Mouse (Mus musculus) MEL (cell line): ENCODE results near the gene Phgr1. TPM values are rescaled to one million over a fixed set of nuclear protein-coding genes. Genes with fewer than 3 reads are reported as not detected.

Source experiments
- DNase-seq: peaks from one replicate; pipeline ENCODE4 v3.0.0; 2011; ENCODE audit warnings: low read depth, low spot score
- H3K27ac ChIP-seq: 2 replicates; pipeline ENCODE4 v1.5.1; 2012; ENCODE audit warnings: low read depth, mild to moderate bottlenecking, control low read depth, low read length, moderate library complexity; ENCODE audit not compliant: control insufficient read depth
- H3K27me3 ChIP-seq, 2 experiments: fragments of 150-350 bp in 1 of 2; sonication (generic) in 1 of 2; 2 replicates each; pipeline ENCODE4 v1.6.1; 2012; ENCODE audit warnings: low read length in 2 of 2, mild to moderate bottlenecking in 2 of 2, improper control_type of control experiment in 1 of 2, moderate library complexity in 1 of 2; ENCODE audit not compliant: insufficient read depth in 2 of 2, control insufficient read depth in 1 of 2
- H3K36me3 ChIP-seq, 2 experiments: 2 replicates each; pipeline ENCODE4 v1.6.1; 2012 to 2014; ENCODE audit warnings: low read length in 2 of 2, improper control_type of control experiment in 1 of 2, inconsistent platforms in 1 of 2, mild to moderate bottlenecking in 1 of 2; ENCODE audit not compliant: insufficient read depth in 2 of 2, control insufficient read depth in 1 of 2
- H3K4me1 ChIP-seq, 2 experiments: fragments of 150-350 bp in 1 of 2; sonication (generic) in 1 of 2; 2 replicates each; pipeline ENCODE4 v1.6.1; 2012; ENCODE audit warnings: low read length in 2 of 2, improper control_type of control experiment in 1 of 2, mild to moderate bottlenecking in 1 of 2; ENCODE audit not compliant: insufficient read depth in 2 of 2, control insufficient read depth in 1 of 2
- H3K4me3 ChIP-seq, 2 experiments: fragments of 150-350 bp in 1 of 2; sonication (generic) in 1 of 2; 2 replicates each; pipeline ENCODE4 v1.5.1; 2012; ENCODE audit warnings: low read depth in 2 of 2, low read length in 2 of 2, mild to moderate bottlenecking in 2 of 2, moderate library complexity in 2 of 2, control low read depth in 1 of 2, improper control_type of control experiment in 1 of 2; ENCODE audit not compliant: control insufficient read depth in 1 of 2, insufficient read depth in 1 of 2
- H3K79me2 ChIP-seq: 2 replicates; pipeline ENCODE4 v1.6.1; 2012; ENCODE audit warnings: mild to moderate bottlenecking, low read length, moderate library complexity; ENCODE audit not compliant: control insufficient read depth, poor library complexity, insufficient read depth
- H3K9ac ChIP-seq: 2 replicates; pipeline ENCODE4 v1.6.1; 2012; ENCODE audit warnings: low read depth, mild to moderate bottlenecking, control low read depth, low read length, moderate library complexity; ENCODE audit not compliant: control insufficient read depth, poor library complexity, severe bottlenecking
- H3K9me3 ChIP-seq: fragments of 150-350 bp; sonication (generic); replicated peaks from 2 replicates; pipeline ENCODE4 v1.6.1; 2012; ENCODE audit warnings: mild to moderate bottlenecking, low read length, improper control_type of control experiment, moderate library complexity; ENCODE audit not compliant: insufficient read depth
- CHD1 ChIP-seq: IDR thresholded peaks from 2 replicates; pipeline ENCODE4 v1.6.1; 2012; ENCODE audit warnings: low read depth, mild to moderate bottlenecking, inconsistent platforms, low read length, improper control_type of control experiment
- CHD2 ChIP-seq: IDR thresholded peaks from 2 replicates; pipeline ENCODE4 v1.6.1; 2011; ENCODE audit warnings: low read length, improper control_type of control experiment
- GABPA ChIP-seq: IDR thresholded peaks from 2 replicates; pipeline ENCODE4 v1.6.1; 2012; ENCODE audit warnings: low read depth, mild to moderate bottlenecking, inconsistent platforms, low read length, improper control_type of control experiment, moderate library complexity
- MEF2A ChIP-seq: IDR thresholded peaks from 2 replicates; pipeline ENCODE4 v1.6.1; 2014; ENCODE audit warnings: low read depth, mild to moderate bottlenecking, inconsistent platforms, low read length, improper control_type of control experiment; ENCODE audit not compliant: poor library complexity, insufficient replicate concordance, severe bottlenecking; ENCODE audit errors: extremely low read depth
- MYB ChIP-seq: IDR thresholded peaks from 2 replicates; pipeline ENCODE4 v1.6.1; 2011; ENCODE audit warnings: mild to moderate bottlenecking, low read depth, low read length, improper control_type of control experiment
- POLR2A ChIP-seq, 2 experiments: IDR thresholded peaks; 2 replicates each; pipeline ENCODE4 v1.6.1; 2011 to 2012; ENCODE audit warnings: low read length in 2 of 2, mild to moderate bottlenecking in 2 of 2, control low read depth in 1 of 2, improper control_type of control experiment in 1 of 2, low read depth in 1 of 2, moderate library complexity in 1 of 2; ENCODE audit not compliant: control insufficient read depth in 1 of 2, insufficient read depth in 1 of 2, poor library complexity in 1 of 2
- POLR2AphosphoS2 ChIP-seq: IDR thresholded peaks from 2 replicates; pipeline ENCODE4 v1.6.1; 2011; ENCODE audit warnings: low read length, improper control_type of control experiment
- POLR2AphosphoS5 ChIP-seq: IDR thresholded peaks from 2 replicates; pipeline ENCODE4 v1.6.1; 2012; ENCODE audit warnings: low read depth, borderline replicate concordance, mild to moderate bottlenecking, inconsistent platforms, low read length, moderate library complexity, mixed read lengths
- RAD21 ChIP-seq: IDR thresholded peaks from 2 replicates; pipeline ENCODE4 v1.6.1; 2011; ENCODE audit warnings: mild to moderate bottlenecking, low read depth, low read length, improper control_type of control experiment
- RCOR1 ChIP-seq: IDR thresholded peaks from 2 replicates; pipeline ENCODE4 v1.6.1; 2012; ENCODE audit warnings: low read depth, mild to moderate bottlenecking, inconsistent platforms, low read length, improper control_type of control experiment
- SIN3A ChIP-seq: IDR thresholded peaks from 2 replicates; pipeline ENCODE4 v1.6.1; 2012; ENCODE audit warnings: low read length, improper control_type of control experiment, inconsistent platforms
- TAL1 ChIP-seq: IDR thresholded peaks from 2 replicates; pipeline ENCODE4 v1.6.1; 2012; ENCODE audit warnings: mild to moderate bottlenecking, inconsistent platforms, low read length, moderate library complexity, mixed read lengths
- ZC3H11A ChIP-seq: IDR thresholded peaks from 2 replicates; pipeline ENCODE4 v1.6.1; 2012; ENCODE audit warnings: low read depth, mild to moderate bottlenecking, inconsistent platforms, low read length, improper control_type of control experiment
- ZMIZ1 ChIP-seq: IDR thresholded peaks from 2 replicates; pipeline ENCODE4 v1.6.1; 2012; ENCODE audit warnings: low read depth, mild to moderate bottlenecking, inconsistent platforms, low read length, improper control_type of control experiment, moderate library complexity
- polyA plus RNA-seq, 2 experiments: library from polyadenylated mRNA; stranded (reverse) in 1 of 2; unstranded in 1 of 2; fragments of >175 nt in 1 of 2; fragments of >200 nt in 1 of 2; gene quantifications; 2 replicates each; pipeline versions ENCODE4 v1.2.1 to v1.2.4; 2012; ENCODE audit warnings: low replicate concordance in 2 of 2, low read depth in 1 of 2; ENCODE audit not compliant: insufficient read length in 2 of 2, insufficient read depth in 1 of 2, missing spikeins in 1 of 2
- total RNA-seq: library from RNA; depleted of rRNA; stranded (reverse); fragments of 300-350 nt; gene quantifications from 2 replicates; pipeline ENCODE4 v1.2.3, GENCODE M21; 2012; rRNA removed

The Phgr1 gene
- total and polyA plus RNA-seq, 3 experiments, result not detected

DNA sequence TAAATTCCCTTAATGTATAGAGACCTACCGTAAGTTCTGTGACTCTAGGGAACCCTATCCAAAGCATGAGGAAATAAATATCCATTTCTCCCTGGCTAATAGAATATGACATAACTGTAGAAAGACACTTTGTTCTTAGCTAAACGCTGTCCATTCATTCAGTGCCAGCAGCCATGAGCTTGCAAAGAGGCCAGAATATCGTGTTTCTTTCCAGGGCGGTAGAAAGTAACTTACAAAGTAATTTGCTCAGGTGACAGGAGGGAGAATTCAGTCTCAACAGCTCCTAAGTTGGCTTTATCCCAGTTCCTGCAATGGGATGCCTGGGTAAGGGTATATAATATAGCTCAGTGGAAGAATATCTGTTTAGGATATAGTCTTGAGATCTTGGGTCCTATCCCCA, 51.8 kb downstream of the Phgr1 start:
- H3K27me3 ChIP-seq, result no peaks in the 10 kb centered on the region
- no peak for DNase-seq
- H3K36me3 ChIP-seq, result peaks cover 0 to 31% of the 10 kb centered on the region in 2 experiments; a peak in 2 of 4 replicates
- no peaks in the 10 kb centered on the region for H3K9me3 ChIP-seq
- H3K79me2 ChIP-seq, result no peaks in the 10 kb centered on the region
- no peak overlapping the region for H3K9ac ChIP-seq
- H3K4me3 ChIP-seq, result no peak overlapping the region
- TF ChIP-seq MYB (no peak), MEF2A (no peak), POLR2AphosphoS2 (no peak), CHD2 (no peak), GABPA (no peak), POLR2AphosphoS5 (no peak), RAD21 (no peak), RCOR1 (no peak), TAL1 (no peak), ZC3H11A (no peak), CHD1 (no peak), POLR2A (IDR thresholded peaks at IDR 0.05; ENCODE audit: control insufficient read depth in 1 of 2, insufficient read depth in 1 of 2, low read depth in 1 of 2, low read length in 2 of 2, poor library complexity in 1 of 2) (no peak), SIN3A (no peak), ZMIZ1 (no peak)
- H3K4me1 ChIP-seq, result no peaks in the 10 kb centered on the region
- no peak overlapping the region for H3K27ac ChIP-seq

Other genes with a start within 250 kb of the Phgr1 start
- gene Bmf, start 223.1 kb upstream of the Phgr1 start, total RNA-seq, result 0.39 TPM in 2 replicates
- under 1 TPM in 1 of 2 experiments, not detected in 1; 0.50 TPM for gene Bmf, start 223.1 kb upstream of the Phgr1 start, polyA plus RNA-seq
- gene Bub1b, start 174.6 kb upstream of the Phgr1 start, total RNA-seq, result 87.5 and 118 TPM in 2 replicates
- 100 to 1,000 TPM in 1 of 2 experiments, not detected in 1; 120 TPM for gene Bub1b, start 174.6 kb upstream of the Phgr1 start, polyA plus RNA-seq
- gene Pak6, start 109.5 kb upstream of the Phgr1 start, total RNA-seq, result 14.2 and 25.4 TPM in 2 replicates
- gene Pak6, start 109.5 kb upstream of the Phgr1 start, polyA plus RNA-seq, result 10 to 100 TPM in 1 of 2 experiments, not detected in 1; 25.9 TPM
- 0.08 and 0.10 TPM in 2 replicates for gene Ankrd63, start 68.8 kb upstream of the Phgr1 start, total RNA-seq
- gene Ankrd63, start 68.8 kb upstream of the Phgr1 start, polyA plus RNA-seq, result under 1 TPM in 1 of 2 experiments, not detected in 1; 0.53 TPM
- 6.4 and 7.4 TPM in 2 replicates for gene Plcb2, start 44.3 kb upstream of the Phgr1 start, total RNA-seq
- gene Plcb2, start 44.3 kb upstream of the Phgr1 start, polyA plus RNA-seq, result 10 to 100 TPM in 1 of 2 experiments, not detected in 1; 21.2 TPM
- 6.7 and 8.6 TPM in 2 replicates for gene Inafm2, start 27.0 kb upstream of the Phgr1 start, total RNA-seq
- 10 to 100 TPM in 1 of 2 experiments, not detected in 1; 14.5 TPM for gene Inafm2, start 27.0 kb upstream of the Phgr1 start, polyA plus RNA-seq
- gene Ccdc9b, start 10.1 kb upstream of the Phgr1 start, total RNA-seq, result 1.3 and 1.7 TPM in 2 replicates
- gene Ccdc9b, start 10.1 kb upstream of the Phgr1 start, polyA plus RNA-seq, result 1 to 10 TPM in 1 of 2 experiments, not detected in 1; 2.4 TPM
- gene Disp2, start 7.0 kb downstream of the Phgr1 start, total RNA-seq, result 0.15 and 0.29 TPM in 2 replicates
- gene Disp2, start 7.0 kb downstream of the Phgr1 start, polyA plus RNA-seq, result under 1 TPM in 1 of 2 experiments, not detected in 1; 0.43 TPM
- gene Knstrn, start 41.2 kb downstream of the Phgr1 start, total RNA-seq, result 80.6 and 83.6 TPM in 2 replicates
- 100 to 1,000 TPM; 132 to 138 TPM for gene Knstrn, start 41.2 kb downstream of the Phgr1 start, polyA plus RNA-seq
- 17.1 and 21.2 TPM in 2 replicates for gene Ivd, start 89.2 kb downstream of the Phgr1 start, total RNA-seq
- gene Ivd, start 89.2 kb downstream of the Phgr1 start, polyA plus RNA-seq, result 10 to 100 TPM in 1 of 2 experiments, not detected in 1; 33.4 TPM
- 8.0 and 9.5 TPM in 2 replicates for gene Bahd1, start 127.6 kb downstream of the Phgr1 start, total RNA-seq
- 10 to 100 TPM in 1 of 2 experiments, not detected in 1; 24.7 TPM for gene Bahd1, start 127.6 kb downstream of the Phgr1 start, polyA plus RNA-seq
- 2.1 and 2.2 TPM in 2 replicates for gene Chst14, start 153.7 kb downstream of the Phgr1 start, total RNA-seq
- gene Chst14, start 153.7 kb downstream of the Phgr1 start, polyA plus RNA-seq, result 1 to 10 TPM in 1 of 2 experiments, not detected in 1; 5.0 TPM